Mouse (Mus musculus) midbrain, embryonic 16.5 days (tissue): Measurements from ENCODE around the gene Ppm1h. TPM values are rescaled to one million over a fixed set of nuclear protein-coding genes. Genes with fewer than 3 reads are reported as not detected.

Experiments used
- ATAC-seq: fragments of 200-750 bp; cut with Nextera tagmentation; 2 replicates; pipeline ENCODE4 v1.8.0; 2017; ENCODE audit warnings: moderate TSS enrichment
- H3K27ac ChIP-seq: fragments of 300-500 bp; sonication (generic); 2 replicates; pipeline ENCODE4 v1.5.1; 2014; ENCODE audit warnings: mild to moderate bottlenecking, low read length, mixed read lengths
- H3K27me3 ChIP-seq: fragments of 300-500 bp; sonication (generic); 2 replicates; pipeline ENCODE4 v1.6.1; 2014; ENCODE audit warnings: low read depth, low read length, mixed read lengths; ENCODE audit not compliant: control insufficient read depth, insufficient read depth
- H3K36me3 ChIP-seq: fragments of 300-500 bp; sonication (generic); 2 replicates; pipeline ENCODE4 v1.6.1; 2014; ENCODE audit warnings: mild to moderate bottlenecking, low read length, moderate library complexity, mixed read lengths; ENCODE audit not compliant: control insufficient read depth, insufficient read depth
- H3K4me1 ChIP-seq: fragments of 300-500 bp; sonication (generic); 2 replicates; pipeline ENCODE4 v1.6.1; 2014; ENCODE audit warnings: mild to moderate bottlenecking, low read length, mixed read lengths; ENCODE audit not compliant: control insufficient read depth, insufficient read depth
- H3K4me2 ChIP-seq: fragments of 300-500 bp; sonication (generic); 2 replicates; pipeline ENCODE4 v1.6.1; 2014; ENCODE audit warnings: mild to moderate bottlenecking, low read length, mixed read lengths
- H3K4me3 ChIP-seq: fragments of 300-500 bp; sonication (generic); 2 replicates; pipeline ENCODE4 v1.5.1; 2014; ENCODE audit warnings: low read depth, mild to moderate bottlenecking, low read length, moderate library complexity, mixed read lengths
- H3K9ac ChIP-seq: fragments of 300-500 bp; sonication (generic); 2 replicates; pipeline ENCODE4 v1.6.1; 2014; ENCODE audit warnings: low read depth, low read length, mixed read lengths
- H3K9me3 ChIP-seq: fragments of 300-500 bp; sonication (generic); replicated peaks from 2 replicates; pipeline ENCODE4 v1.6.1; 2014; ENCODE audit warnings: mild to moderate bottlenecking, low read length, mixed read lengths; ENCODE audit not compliant: control insufficient read depth, poor library complexity, severe bottlenecking
- WGBS: fragments of 180-500 bp; shearing (Covaris S2); extraction: QIAGEN DNeasy Blood & Tissue Kit; methylation state at CpG from one replicate; pipeline ENCODE4 v1.1.7; 2014; 5-methylcytosine and 5-hydroxymethylcytosine counted together
- polyA plus RNA-seq: library from polyadenylated mRNA; unstranded; fragments of >200 nt; fragmentation: Nextera tagmentation; extraction: Ambion mirVana; gene quantifications from 2 replicates; pipeline ENCODE4 v1.2.1, GENCODE M21; 2015

Ppm1h gene
- polyA plus RNA-seq, 1 experiment from 2014 or later: 25.2 TPM

DNA sequence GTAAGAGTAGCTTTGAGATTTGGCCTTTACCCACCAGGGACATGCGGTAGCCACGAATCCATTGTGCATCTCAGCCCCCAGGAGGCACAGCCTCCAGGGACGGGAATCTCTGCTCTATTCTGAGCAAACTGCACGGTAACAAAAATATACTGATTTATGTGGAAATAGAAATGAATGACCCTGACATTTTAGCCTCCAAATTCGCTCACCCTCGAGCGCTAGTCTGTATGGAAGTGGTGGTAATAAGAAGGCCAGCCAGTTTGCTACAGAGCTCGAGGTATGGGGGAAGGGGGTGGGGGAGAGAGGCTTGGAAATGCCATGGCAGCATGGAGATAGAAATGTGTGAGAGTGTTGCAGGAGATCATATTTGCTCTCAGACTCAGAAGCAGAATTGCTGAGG, 37.7 kb downstream of the Ppm1h start:
- Histone ChIP-seq H3K4me1 (peaks cover 27% of the 10 kb centered on the region), H3K9me3 (no peaks in the 10 kb centered on the region), H3K27ac (peak overlapping the region; percentile 56), H3K9ac (no peak overlapping the region), H3K4me2 (no peak overlapping the region), H3K27me3 (no peaks in the 10 kb centered on the region), H3K4me3 (no peak overlapping the region), H3K36me3 (no peaks in the 10 kb centered on the region)
- peak; percentile 57 for ATAC-seq
- WGBS: 35% methylated on average over 8 of the region's 8 CpGs

DNA sequence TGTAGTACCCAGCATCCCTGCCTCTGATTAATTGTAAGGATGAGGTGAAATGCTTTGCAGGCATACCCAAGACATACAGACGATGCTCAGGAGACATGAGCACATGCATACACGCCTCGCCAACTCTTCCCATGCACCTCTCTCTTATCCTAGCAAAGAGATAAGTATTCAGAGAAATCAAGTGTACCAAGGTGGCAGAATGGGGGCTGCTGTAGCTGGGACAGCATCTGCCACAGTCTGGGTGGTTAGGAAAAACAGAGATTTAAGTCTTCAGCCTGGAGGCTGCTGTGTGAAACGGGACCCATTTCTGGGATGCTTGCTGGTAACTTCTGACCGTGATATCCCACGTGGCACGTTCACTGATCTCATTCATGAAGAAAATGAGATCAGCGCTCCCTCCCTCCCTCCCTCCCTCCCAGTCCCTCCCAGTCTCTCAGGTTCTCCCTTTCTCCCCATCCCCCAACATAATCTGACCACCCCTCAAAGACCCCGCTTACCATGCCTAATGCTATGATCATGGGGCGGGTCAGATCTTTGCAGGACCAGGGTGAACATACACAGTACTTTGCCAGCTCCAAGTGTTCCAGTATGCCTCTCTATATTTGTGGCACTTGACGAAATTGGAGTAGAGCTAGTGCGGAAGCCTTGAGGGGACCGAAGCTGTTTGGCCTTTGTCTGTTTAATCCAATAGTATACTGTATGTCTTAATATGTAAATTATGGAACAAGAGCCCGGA, 38.3 kb downstream of the Ppm1h start:
- no peak overlapping the region for H3K4me2 ChIP-seq
- peak overlapping the region; percentile 25; the same call in 1 of the 2 replicates for H3K9ac ChIP-seq
- ATAC-seq: no peak
- WGBS: 34% methylated on average over 14 of the region's 14 CpGs
- H3K36me3 ChIP-seq: no peaks in the 10 kb centered on the region
- H3K4me1 ChIP-seq: peaks cover 22% of the 10 kb centered on the region
- H3K4me3 ChIP-seq: no peak overlapping the region
- H3K27ac ChIP-seq: peak overlapping the region; percentile 56
- no peaks in the 10 kb centered on the region for H3K9me3 ChIP-seq
- H3K27me3 ChIP-seq: no peaks in the 10 kb centered on the region

DNA sequence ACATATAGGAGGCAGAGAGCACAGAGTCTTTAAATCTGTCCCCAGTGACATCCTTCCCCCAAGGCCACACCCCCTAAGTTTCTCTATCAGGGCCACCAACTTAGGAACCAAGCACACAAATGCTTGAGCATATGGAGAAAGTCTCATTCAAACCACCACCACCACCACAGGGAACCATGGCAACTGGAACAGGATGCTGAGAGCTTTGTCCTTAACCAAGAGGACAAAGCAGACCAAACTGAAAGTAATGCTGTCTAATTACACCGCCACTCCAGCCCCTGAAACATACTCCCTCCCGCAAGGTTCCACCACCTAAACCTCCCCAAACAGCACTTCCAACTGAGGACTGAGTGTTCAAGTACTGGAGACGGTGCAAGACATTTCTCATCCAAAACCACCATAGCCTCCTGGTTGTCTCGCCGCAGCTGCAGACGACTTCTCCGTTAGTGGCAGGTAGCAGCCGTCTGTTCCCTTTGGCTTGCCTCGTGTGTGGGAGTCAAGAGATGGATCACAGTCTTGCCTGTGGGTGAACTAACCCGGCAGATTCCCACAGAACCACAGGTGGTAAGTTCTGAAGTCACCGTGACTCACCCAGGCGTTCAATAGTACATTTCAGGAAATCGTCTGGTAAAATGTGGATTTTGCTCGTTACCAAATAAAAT, 39.3 kb downstream of the Ppm1h start:
- H3K27ac ChIP-seq: no peak overlapping the region
- WGBS: 40% methylated on average over 14 of the region's 14 CpGs
- H3K27me3 ChIP-seq: no peaks in the 10 kb centered on the region
- no peak overlapping the region for H3K4me3 ChIP-seq
- H3K4me1 ChIP-seq: peaks cover 22% of the 10 kb centered on the region
- H3K36me3 ChIP-seq: no peaks in the 10 kb centered on the region
- ATAC-seq: peak; percentile 26; the same call in 1 of the 2 replicates
- H3K9ac ChIP-seq: no peak overlapping the region
- no peak overlapping the region for H3K4me2 ChIP-seq
- no peaks in the 10 kb centered on the region for H3K9me3 ChIP-seq

DNA sequence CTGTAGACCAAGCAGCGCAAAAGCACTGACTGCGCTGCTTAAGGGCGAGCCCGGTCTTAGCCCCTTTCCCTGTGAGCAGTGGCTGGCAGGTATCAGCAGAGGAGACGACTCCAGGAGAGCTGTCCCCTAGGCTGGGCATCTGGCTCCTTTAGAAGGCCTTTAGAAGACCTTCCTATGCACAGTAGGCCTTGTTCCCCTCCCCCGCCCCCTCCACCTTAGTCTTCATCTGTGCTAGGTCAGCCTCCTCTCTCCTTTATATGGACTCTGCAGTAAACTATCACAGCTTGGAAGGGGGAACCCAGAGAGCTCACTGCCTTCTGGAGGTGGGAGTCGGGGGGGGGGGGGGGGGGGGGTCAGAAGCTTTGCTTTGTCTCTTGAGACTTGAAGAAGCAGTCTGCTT, 40.4 kb downstream of the Ppm1h start:
- Histone ChIP-seq H3K27ac (no peak overlapping the region), H3K4me2 (no peak overlapping the region), H3K27me3 (no peaks in the 10 kb centered on the region), H3K4me1 (peaks cover 22% of the 10 kb centered on the region), H3K36me3 (no peaks in the 10 kb centered on the region), H3K9me3 (no peaks in the 10 kb centered on the region), H3K9ac (no peak overlapping the region), H3K4me3 (no peak overlapping the region)
- no peak for ATAC-seq
- WGBS: 40% methylated on average over 6 of the region's 7 CpGs

DNA sequence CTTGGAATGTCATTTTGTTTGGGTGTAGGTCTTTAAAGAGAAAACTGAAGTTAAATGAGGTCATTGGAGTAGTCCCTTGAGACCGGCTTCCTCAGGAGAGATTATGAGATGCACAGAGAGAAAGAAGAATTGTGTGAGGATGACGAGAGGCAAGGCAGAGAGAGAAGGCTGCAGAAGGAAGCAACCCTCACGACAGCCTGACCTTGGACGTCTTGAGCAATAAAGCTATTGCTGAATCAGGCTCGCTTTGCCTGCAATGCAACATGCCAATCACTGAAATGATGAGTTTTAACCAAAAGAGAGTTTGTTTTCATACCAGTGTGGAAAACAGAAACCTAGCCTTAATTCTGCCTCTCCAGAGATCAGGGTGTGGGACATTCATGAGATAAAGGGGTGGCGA, 43.5 kb downstream of the Ppm1h start:
- ATAC-seq: no peak
- Histone ChIP-seq H3K4me1 (peaks cover 10% of the 10 kb centered on the region), H3K27ac (no peak overlapping the region), H3K9me3 (no peaks in the 10 kb centered on the region), H3K4me2 (no peak overlapping the region), H3K36me3 (no peaks in the 10 kb centered on the region), H3K27me3 (no peaks in the 10 kb centered on the region), H3K4me3 (no peak overlapping the region), H3K9ac (no peak overlapping the region)
- WGBS: 83% methylated on average over 6 of the region's 6 CpGs

DNA sequence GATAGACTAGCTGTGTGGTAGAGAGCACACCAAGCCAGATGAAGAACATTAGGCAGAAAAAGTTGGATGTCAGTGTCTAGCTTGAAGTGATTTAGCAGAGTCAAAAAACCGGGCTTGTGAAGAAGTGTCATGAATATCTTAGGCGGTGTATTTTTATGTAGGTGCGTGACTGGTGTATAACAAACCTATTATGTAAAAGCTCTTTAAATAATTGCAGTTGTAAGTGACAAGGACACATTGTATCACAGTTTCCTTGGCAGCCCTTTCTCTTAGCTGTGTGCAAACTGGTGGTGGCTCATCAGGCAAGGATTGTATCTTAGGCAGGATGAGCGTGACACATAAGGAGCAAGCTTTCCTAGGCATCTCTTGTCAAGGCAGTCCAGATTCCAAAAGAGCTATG, 46.1 kb downstream of the Ppm1h start:
- WGBS: 76% methylated on average over 4 of the region's 4 CpGs
- Histone ChIP-seq H3K27ac (no peak overlapping the region), H3K36me3 (no peaks in the 10 kb centered on the region), H3K9me3 (no peaks in the 10 kb centered on the region), H3K4me2 (no peak overlapping the region), H3K4me3 (no peak overlapping the region), H3K4me1 (no peaks in the 10 kb centered on the region), H3K9ac (no peak overlapping the region), H3K27me3 (no peaks in the 10 kb centered on the region)
- no peak for ATAC-seq

DNA sequence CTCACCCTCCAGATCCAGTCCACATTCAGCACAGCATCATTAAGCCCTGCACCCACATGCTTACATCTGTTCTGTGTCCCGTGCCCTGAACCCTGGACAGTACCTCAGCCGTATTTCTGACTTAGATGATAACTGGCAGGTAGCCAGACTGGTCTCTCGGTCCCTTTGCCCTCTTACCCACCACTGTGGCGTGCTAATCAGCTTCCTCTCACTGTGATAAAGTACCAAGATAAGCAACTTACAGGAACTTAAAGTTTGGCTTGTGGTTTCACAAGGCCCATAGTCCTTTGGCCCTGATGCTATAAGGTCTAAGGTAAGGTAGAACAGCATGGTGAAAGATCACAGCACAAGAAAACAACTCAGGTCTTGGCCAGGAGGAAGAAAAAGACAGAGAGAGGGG, 48.7 kb downstream of the Ppm1h start:
- no peak for ATAC-seq
- Histone ChIP-seq H3K4me1 (no peaks in the 10 kb centered on the region), H3K27ac (no peak overlapping the region), H3K4me3 (no peak overlapping the region), H3K9ac (no peak overlapping the region), H3K9me3 (no peaks in the 10 kb centered on the region), H3K36me3 (no peaks in the 10 kb centered on the region), H3K4me2 (no peak overlapping the region), H3K27me3 (no peaks in the 10 kb centered on the region)
- WGBS: 72% methylated on average over 4 of the region's 4 CpGs

DNA sequence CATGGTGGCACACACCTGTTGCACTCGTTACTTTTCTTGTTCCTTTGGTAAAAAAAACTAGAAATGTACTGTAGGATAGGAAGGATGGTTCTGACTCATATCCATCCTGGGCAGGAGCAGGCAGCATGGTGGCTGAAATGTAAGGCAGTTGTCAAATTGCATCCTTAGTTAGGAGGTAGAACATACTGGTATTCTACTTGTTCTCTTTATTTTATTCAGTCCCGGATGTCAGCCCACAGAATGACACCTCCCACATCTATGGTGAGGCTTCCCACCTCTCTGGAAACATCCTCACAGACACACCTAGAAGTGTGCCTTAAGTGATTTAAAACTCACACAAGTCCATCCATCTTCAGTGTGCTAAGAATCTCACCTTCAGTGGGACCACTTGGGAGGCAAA, 49.6 kb downstream of the Ppm1h start:
- Histone ChIP-seq H3K4me2 (no peak overlapping the region), H3K9ac (no peak overlapping the region), H3K27me3 (no peaks in the 10 kb centered on the region), H3K4me3 (no peak overlapping the region), H3K9me3 (no peaks in the 10 kb centered on the region), H3K27ac (no peak overlapping the region), H3K36me3 (0 out of 2 replicates have a peak, but pooled peaks cover 3% of the 10 kb centered on the region), H3K4me1 (no peaks in the 10 kb centered on the region)
- no peak for ATAC-seq
- WGBS: 84% methylated on average over 2 of the region's 2 CpGs

DNA sequence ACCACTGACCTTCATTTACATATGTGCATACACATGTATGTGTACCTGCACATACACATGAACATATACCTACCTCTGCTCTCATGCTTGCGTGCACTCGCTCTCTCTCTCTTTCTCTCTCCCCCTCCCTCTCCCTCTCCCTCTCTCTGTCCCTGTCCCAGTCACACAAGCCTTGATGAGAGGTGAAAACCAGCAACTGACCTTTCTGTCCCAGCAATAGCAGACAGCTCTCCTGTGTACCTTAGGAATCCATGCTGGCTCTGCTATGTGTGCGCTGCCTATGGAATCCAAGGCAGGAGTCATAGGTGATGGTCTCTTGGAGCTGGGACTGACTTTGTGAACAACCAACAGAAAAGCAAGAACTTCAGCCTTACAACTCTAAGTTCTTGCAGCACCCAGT, 53.6 kb downstream of the Ppm1h start:
- H3K9me3 ChIP-seq: no peaks in the 10 kb centered on the region
- H3K36me3 ChIP-seq: 0 out of 2 replicates have a peak, but pooled peaks cover 3% of the 10 kb centered on the region
- no peak overlapping the region for H3K9ac ChIP-seq
- no peaks in the 10 kb centered on the region for H3K4me1 ChIP-seq
- no peak for ATAC-seq
- no peak overlapping the region for H3K4me2 ChIP-seq
- no peaks in the 10 kb centered on the region for H3K27me3 ChIP-seq
- WGBS: 97% methylated on average over 3 of the region's 3 CpGs
- no peak overlapping the region for H3K4me3 ChIP-seq
- no peak overlapping the region for H3K27ac ChIP-seq
